Mouse (Mus musculus) lung, postnatal 36 days (tissue): ENCODE measurements around the gene Hist1h2ae.
"Not testable (repeated sequence)": the region's sequence is repeated elsewhere in the genome, so short reads cannot be mapped to it uniquely, and the experiment has no call there.

Experiments
- DNase-seq: peaks from one replicate; pipeline ENCODE4 v3.0.0; 2022; ENCODE audit warnings: mixed read lengths

Gene Hist1h2ae

GRCm38 (mm10) chr13:23571022-23571503, at the start of gene Hist1h2ae, which contains the start of gene Hist1h2bg:
TSS of gene Hist1h2ae (minus strand) at chr13:23571220.
TSS of gene Hist1h2bg (plus strand) at chr13:23571396.
- peak; percentile 85 for DNase-seq

GRCm38 (mm10) chr13:23620056-23620732, 49.2 kb upstream of the Hist1h2ae start:
- no peak for DNase-seq

- no peak for DNase-seq
These were observed 40.6 kb upstream of the Hist1h2ae start for GRCm38 (mm10) chr13:23611638-23612037.

GRCm38 (mm10) chr13:23610393-23610792, 39.4 kb upstream of the Hist1h2ae start:
- no peak for DNase-seq

- no peak for DNase-seq
These were observed 38.8 kb upstream of the Hist1h2ae start for GRCm38 (mm10) chr13:23609844-23610243.

GRCm38 (mm10) chr13:23609209-23609608, 38.2 kb upstream of the Hist1h2ae start:
- no peak for DNase-seq

GRCm38 (mm10) chr13:23605052-23605451, 34.0 kb upstream of the Hist1h2ae start:
- DNase-seq, result no peak

- no peak for DNase-seq
These were observed 33.4 kb upstream of the Hist1h2ae start for GRCm38 (mm10) chr13:23604452-23604851.

GRCm38 (mm10) chr13:23603182-23603699, 32.2 kb upstream of the Hist1h2ae start:
- DNase-seq, result peak; percentile 69

- DNase-seq, result peak; percentile 83
These were observed 26.9 kb upstream of the Hist1h2ae start for GRCm38 (mm10) chr13:23597957-23598356.

GRCm38 (mm10) chr13:23595622-23596372, 24.8 kb upstream of the Hist1h2ae start:
- no peak for DNase-seq

- no peak for DNase-seq
These were observed 24.2 kb upstream of the Hist1h2ae start for GRCm38 (mm10) chr13:23595185-23595584.

GRCm38 (mm10) chr13:23593051-23593770, 22.2 kb upstream of the Hist1h2ae start:
- peak; percentile 49 for DNase-seq

- DNase-seq, result no peak
These were observed 21.6 kb upstream of the Hist1h2ae start for GRCm38 (mm10) chr13:23592614-23593013.

- DNase-seq, result not testable (repeated sequence)
These were observed 20.9 kb upstream of the Hist1h2ae start for GRCm38 (mm10) chr13:23591886-23592285.

- DNase-seq, result no peak
These were observed 20.2 kb upstream of the Hist1h2ae start for GRCm38 (mm10) chr13:23591206-23591605.

GRCm38 (mm10) chr13:23586940-23587225, 15.9 kb upstream of the Hist1h2ae start:
- no peak for DNase-seq

GRCm38 (mm10) chr13:23586099-23586939, 15.3 kb upstream of the Hist1h2ae start:
- DNase-seq, result no peak

- peak; percentile 88 for DNase-seq
These were observed 14.6 kb upstream of the Hist1h2ae start for GRCm38 (mm10) chr13:23585442-23586098.

- DNase-seq, result peak; percentile 89
These were observed 14.0 kb upstream of the Hist1h2ae start for GRCm38 (mm10) chr13:23585029-23585441.

- DNase-seq, result no peak
These were observed 13.3 kb upstream of the Hist1h2ae start for GRCm38 (mm10) chr13:23584331-23584730.
